Mouse (Mus musculus) neural tube, embryonic 14.5 days (tissue): Measurements from ENCODE around the gene Snrpa1. TPM values are rescaled to one million over a fixed set of nuclear protein-coding genes. Genes with fewer than 3 reads are reported as not detected.

ENCODE experiments used
- ATAC-seq: fragments of 200-750 bp; cut with Nextera tagmentation; 2 replicates; pipeline ENCODE4 v1.8.0; 2017; ENCODE audit warnings: low read depth, mild to moderate bottlenecking, moderate TSS enrichment, moderate library complexity
- H3K27ac ChIP-seq: fragments of 300-500 bp; sonication (generic); 2 replicates; pipeline ENCODE4 v1.5.1; 2014; ENCODE audit warnings: low read depth, mild to moderate bottlenecking, control low read depth, low read length, moderate library complexity, mixed read lengths
- H3K27me3 ChIP-seq: fragments of 300-500 bp; sonication (generic); 2 replicates; pipeline ENCODE4 v1.6.1; 2014; ENCODE audit warnings: low read length; ENCODE audit not compliant: control insufficient read depth, insufficient read depth
- H3K36me3 ChIP-seq: fragments of 300-500 bp; sonication (generic); 2 replicates; pipeline ENCODE4 v1.6.1; 2014; ENCODE audit warnings: low read length, mixed read lengths; ENCODE audit not compliant: control insufficient read depth, insufficient read depth
- H3K4me1 ChIP-seq: fragments of 300-500 bp; sonication (generic); 2 replicates; pipeline ENCODE4 v1.6.1; 2014; ENCODE audit warnings: low read length; ENCODE audit not compliant: control insufficient read depth, insufficient read depth
- H3K4me2 ChIP-seq: fragments of 300-500 bp; sonication (generic); 2 replicates; pipeline ENCODE4 v1.6.1; 2014; ENCODE audit warnings: mild to moderate bottlenecking, low read depth, low read length, control low read depth
- H3K4me3 ChIP-seq: fragments of 300-500 bp; sonication (generic); 2 replicates; pipeline ENCODE4 v1.5.1; 2014; ENCODE audit warnings: low read depth, low read length, control low read depth, mixed read lengths
- H3K9ac ChIP-seq: fragments of 300-500 bp; sonication (generic); replicated peaks from 2 replicates; pipeline ENCODE4 v1.6.1; 2014; ENCODE audit warnings: low read depth, mild to moderate bottlenecking, control low read depth, low read length, mixed read lengths
- H3K9me3 ChIP-seq: fragments of 300-500 bp; sonication (generic); 2 replicates; pipeline ENCODE4 v1.6.1; 2016; ENCODE audit warnings: low read length; ENCODE audit not compliant: control insufficient read depth
- WGBS: fragments of 180-500 bp; shearing (Covaris S2); extraction: QIAGEN DNeasy Blood & Tissue Kit; methylation state at CpG from one replicate; pipeline ENCODE4 v1.1.7; 2014; 5-methylcytosine and 5-hydroxymethylcytosine counted together
- polyA plus RNA-seq: library from polyadenylated mRNA; unstranded; fragments of >200 nt; fragmentation: Nextera tagmentation; extraction: Ambion mirVana; gene quantifications from 2 replicates; pipeline ENCODE4 v1.2.1, GENCODE M21; 2014

The Snrpa1 gene
- polyA plus RNA-seq, 1 experiment from 2014 or later, result 114 TPM

DNA sequence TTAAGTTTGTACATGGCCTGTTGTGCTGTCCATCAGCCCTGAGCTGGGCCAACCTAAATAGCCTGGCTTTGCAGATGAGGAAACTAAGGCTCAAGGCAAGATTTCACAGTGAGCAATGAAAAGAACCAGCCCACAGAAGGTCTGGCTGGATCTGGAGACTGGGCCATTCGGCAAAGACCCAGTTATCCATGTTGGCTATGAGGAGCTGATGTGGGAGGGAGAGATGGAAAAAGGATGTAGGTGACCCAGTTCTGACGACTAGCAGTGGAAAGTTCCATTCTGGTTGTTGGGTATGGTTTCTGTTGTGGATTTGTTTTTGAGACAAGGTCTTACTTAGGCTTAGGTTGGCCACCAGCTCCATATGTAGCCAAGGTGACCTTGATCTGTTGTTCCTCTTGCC, 29.3 kb downstream of the Snrpa1 start:
- ATAC-seq, result no peak
- Histone ChIP-seq H3K4me3 (no peak overlapping the region), H3K36me3 (peaks cover 59% of the 10 kb centered on the region), H3K9ac (no peak overlapping the region), H3K4me2 (no peak overlapping the region), H3K9me3 (no peaks in the 10 kb centered on the region), H3K4me1 (no peaks in the 10 kb centered on the region), H3K27me3 (no peaks in the 10 kb centered on the region), H3K27ac (no peak overlapping the region)
- WGBS, result 97% methylated on average over 2 of the region's 2 CpGs

DNA sequence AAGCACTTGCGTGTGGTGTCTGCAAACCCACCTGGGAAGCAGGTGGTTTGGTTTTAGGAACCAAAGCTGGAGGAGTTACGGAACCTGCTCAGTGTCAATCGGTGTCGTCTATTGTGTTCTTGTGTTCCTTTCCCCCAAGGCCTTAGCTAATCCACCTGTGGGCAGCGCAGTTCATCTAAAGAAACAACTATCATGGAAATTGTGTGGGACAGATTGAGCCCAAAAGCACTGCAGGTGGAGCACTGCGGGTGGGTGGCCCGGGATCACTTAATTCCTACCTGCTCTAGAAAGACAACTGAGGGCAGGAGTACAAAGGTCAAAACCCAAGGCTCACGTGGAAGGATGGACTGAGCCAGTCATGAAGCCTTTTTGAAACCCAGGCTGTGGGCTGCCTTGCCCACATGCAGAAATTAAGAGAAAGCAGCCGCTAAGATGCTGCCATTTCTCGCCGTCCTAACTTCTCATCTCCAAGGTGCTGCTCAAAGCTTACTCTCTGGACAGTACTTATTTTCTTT, 31.9 kb downstream of the Snrpa1 start:
- no peak overlapping the region for H3K27ac ChIP-seq
- no peak overlapping the region for H3K4me3 ChIP-seq
- H3K36me3 ChIP-seq, result peaks cover 40% of the 10 kb centered on the region
- WGBS, result 90% methylated on average over 11 of the region's 11 CpGs
- H3K4me2 ChIP-seq, result no peak overlapping the region
- H3K9ac ChIP-seq, result no peak overlapping the region
- no peaks in the 10 kb centered on the region for H3K9me3 ChIP-seq
- ATAC-seq, result no peak
- H3K27me3 ChIP-seq, result no peaks in the 10 kb centered on the region
- H3K4me1 ChIP-seq, result no peaks in the 10 kb centered on the region

DNA sequence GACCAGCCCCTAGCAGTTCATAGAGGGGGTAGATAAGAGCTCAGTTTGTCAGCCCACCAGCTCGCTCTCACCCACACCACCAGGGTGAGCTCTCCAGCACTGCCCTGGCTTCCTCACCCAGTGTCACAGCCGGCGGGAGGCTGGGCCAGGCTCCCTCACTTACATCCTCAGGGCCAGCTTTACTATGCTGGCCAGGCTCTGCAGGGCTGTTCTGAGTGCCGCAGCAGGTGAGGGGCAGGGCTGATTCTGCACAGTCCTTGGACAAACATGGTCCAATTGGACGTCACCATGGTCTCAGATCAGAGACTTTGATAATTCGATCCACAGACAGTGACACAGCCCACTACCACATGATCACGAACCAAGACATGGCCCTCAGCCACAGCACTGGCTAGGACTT, 32.8 kb downstream of the Snrpa1 start:
- H3K4me2 ChIP-seq, result no peak overlapping the region
- no peak overlapping the region for H3K9ac ChIP-seq
- peaks cover 35% of the 10 kb centered on the region for H3K36me3 ChIP-seq
- ATAC-seq, result no peak
- no peak overlapping the region for H3K4me3 ChIP-seq
- H3K27me3 ChIP-seq, result no peaks in the 10 kb centered on the region
- H3K27ac ChIP-seq, result no peak overlapping the region
- 84% methylated on average over 7 of the region's 7 CpGs for WGBS
- H3K9me3 ChIP-seq, result no peaks in the 10 kb centered on the region
- H3K4me1 ChIP-seq, result no peaks in the 10 kb centered on the region

DNA sequence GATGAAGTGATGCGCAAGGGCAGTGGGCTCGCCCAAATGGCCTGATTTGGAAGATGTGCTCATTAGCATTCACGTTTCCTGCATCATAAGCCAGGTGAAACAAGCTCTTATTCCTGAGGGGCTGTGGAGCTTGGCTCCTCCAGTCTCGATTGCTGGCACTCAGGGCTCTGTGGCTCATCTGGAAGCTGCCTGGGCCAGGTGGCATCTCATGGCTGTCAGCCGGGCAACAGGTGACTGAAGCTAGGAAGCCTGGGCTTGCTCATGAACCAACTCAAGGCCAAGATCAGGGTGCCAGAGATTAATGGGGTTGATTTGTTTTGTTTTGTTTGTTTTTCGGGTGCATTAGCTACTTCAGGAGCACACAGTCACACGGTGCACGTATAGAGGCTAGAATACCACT, 33.9 kb downstream of the Snrpa1 start:
- Histone ChIP-seq H3K36me3 (peaks cover 25% of the 10 kb centered on the region), H3K4me1 (no peaks in the 10 kb centered on the region), H3K27me3 (no peaks in the 10 kb centered on the region), H3K4me3 (no peak overlapping the region), H3K9ac (no peak overlapping the region), H3K4me2 (no peak overlapping the region), H3K27ac (no peak overlapping the region), H3K9me3 (no peaks in the 10 kb centered on the region)
- WGBS, result 90% methylated on average over 8 of the region's 8 CpGs
- ATAC-seq, result no peak

DNA sequence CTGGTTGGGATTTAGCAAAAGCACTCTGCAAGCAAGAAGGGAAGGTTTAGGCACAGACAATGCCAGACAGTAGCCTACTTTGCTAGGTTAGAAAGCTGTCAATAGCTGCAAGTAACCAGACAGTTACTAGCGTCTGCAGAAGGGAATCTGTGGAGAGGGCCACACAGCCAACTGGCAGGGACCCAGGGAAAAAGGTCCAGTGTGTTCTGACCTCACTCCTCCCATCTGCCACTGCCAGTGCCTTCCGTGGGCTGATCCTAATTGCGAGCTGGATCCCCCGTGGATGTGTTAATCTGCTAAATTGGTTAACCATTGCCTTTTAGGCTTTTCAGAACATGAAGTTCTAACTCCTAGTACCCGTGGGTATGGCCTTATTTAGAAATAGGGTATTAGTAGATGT, 35.3 kb downstream of the Snrpa1 start:
- H3K4me1 ChIP-seq, result no peaks in the 10 kb centered on the region
- H3K4me3 ChIP-seq, result no peak overlapping the region
- no peaks in the 10 kb centered on the region for H3K27me3 ChIP-seq
- no peak overlapping the region for H3K27ac ChIP-seq
- ATAC-seq, result no peak
- no peak overlapping the region for H3K4me2 ChIP-seq
- H3K36me3 ChIP-seq, result peaks cover 21% of the 10 kb centered on the region
- H3K9ac ChIP-seq, result no peak overlapping the region
- H3K9me3 ChIP-seq, result no peaks in the 10 kb centered on the region
- WGBS, result 83% methylated on average over 5 of the region's 5 CpGs

DNA sequence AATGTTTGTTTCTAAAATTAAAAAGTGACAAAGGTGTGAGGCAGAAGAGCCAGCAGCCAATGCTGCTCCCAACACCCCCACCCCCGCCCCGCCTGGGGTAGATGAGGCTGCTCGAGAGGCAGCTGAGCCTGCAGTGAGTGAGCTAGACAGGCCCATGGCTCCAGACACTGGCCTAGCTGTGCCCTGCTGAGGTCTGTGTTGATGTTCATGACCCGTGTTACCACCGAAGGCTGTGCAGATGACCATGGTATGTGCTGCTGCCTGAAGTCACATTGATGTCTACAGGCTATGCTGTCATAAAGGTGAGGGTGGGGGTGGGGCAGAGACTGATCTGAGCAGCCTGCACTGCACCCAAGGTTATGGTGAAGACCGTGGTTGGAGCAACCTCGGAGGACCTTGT, 40.0 kb downstream of the Snrpa1 start:
- 92% methylated on average over 7 of the region's 7 CpGs for WGBS

DNA sequence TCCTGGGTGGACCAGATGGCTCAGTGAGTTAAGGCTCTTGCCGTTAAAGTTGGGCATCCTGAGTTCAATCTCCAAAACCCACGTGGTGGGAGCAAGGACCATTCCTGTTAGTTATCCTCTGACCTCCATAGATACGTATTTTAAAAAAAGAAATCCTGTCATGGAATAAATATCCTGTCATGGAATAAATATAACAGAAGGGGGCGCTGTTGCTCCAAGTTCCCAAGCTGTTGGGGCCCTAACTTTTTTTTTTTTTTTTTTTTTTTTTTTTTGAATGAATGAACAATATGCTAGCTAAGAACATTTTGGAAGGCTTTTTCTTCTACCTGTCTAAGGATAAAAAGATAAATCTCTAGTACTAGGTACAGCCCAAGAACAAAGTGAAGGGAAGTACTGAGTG, 43.1 kb downstream of the Snrpa1 start:
- WGBS, result 9% methylated on average over 4 of the region's 4 CpGs
- Histone ChIP-seq H3K36me3 (no peaks in the 10 kb centered on the region), H3K27ac (no peak overlapping the region), H3K4me3 (no peak overlapping the region), H3K9me3 (no peaks in the 10 kb centered on the region), H3K4me2 (no peak overlapping the region), H3K4me1 (no peaks in the 10 kb centered on the region), H3K9ac (no peak overlapping the region), H3K27me3 (no peaks in the 10 kb centered on the region)
- no peak for ATAC-seq

More for the DNA sequence above, 40.0 kb downstream of the Snrpa1 start:
- no peak overlapping the region for H3K4me3 ChIP-seq
- no peak for ATAC-seq
- H3K4me1 ChIP-seq, result no peaks in the 10 kb centered on the region
- no peak overlapping the region for H3K27ac ChIP-seq
- H3K4me2 ChIP-seq, result no peak overlapping the region
- H3K27me3 ChIP-seq, result no peaks in the 10 kb centered on the region
- H3K9me3 ChIP-seq, result no peaks in the 10 kb centered on the region
- no peaks in the 10 kb centered on the region for H3K36me3 ChIP-seq
- no peak overlapping the region for H3K9ac ChIP-seq

DNA sequence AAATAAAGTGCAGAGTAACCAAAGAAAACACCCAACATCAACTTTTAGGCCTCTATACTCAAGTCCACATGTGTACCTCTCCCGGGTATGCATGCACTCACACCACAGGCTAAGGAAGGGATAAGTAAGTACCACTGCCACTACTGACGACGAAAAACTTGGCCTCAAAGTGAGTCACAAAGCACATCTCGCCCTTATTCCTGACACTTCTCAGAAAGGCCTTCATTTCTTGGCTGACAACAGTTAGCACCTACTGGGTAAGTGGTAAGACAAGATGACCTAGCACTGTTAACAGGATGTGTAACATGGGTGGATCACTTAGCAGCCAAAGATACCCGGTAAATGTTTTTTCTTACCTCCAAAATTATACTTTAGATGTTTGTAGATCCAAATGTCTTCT, 45.7 kb downstream of the Snrpa1 start:
- WGBS, result 94% methylated on average over 5 of the region's 5 CpGs
- Histone ChIP-seq H3K9ac (no peak overlapping the region), H3K4me2 (no peak overlapping the region), H3K36me3 (no peaks in the 10 kb centered on the region), H3K4me1 (no peaks in the 10 kb centered on the region), H3K9me3 (no peaks in the 10 kb centered on the region), H3K27me3 (no peaks in the 10 kb centered on the region), H3K27ac (no peak overlapping the region), H3K4me3 (no peak overlapping the region)
- no peak for ATAC-seq

DNA sequence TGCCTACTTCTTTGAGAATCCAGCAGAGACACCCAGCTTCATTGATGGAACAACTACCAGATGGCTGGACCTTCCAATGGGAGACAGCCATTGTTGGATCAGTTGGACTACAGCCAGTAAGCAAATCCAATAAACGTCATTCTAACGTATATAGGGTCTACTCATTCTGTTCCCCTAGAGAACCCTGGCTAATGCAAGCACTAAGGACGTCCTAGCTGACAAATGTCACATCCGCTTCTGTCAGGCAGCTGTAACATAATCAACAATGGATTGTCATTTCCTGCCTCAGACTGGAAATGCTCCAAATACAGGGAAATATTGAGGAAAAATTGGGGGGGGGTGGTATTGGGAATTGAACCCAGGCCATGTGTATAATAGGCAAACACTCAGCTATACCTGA, 47.0 kb downstream of the Snrpa1 start:
- WGBS, result 48% methylated on average over 4 of the region's 4 CpGs
- no peak for ATAC-seq
- Histone ChIP-seq H3K4me2 (no peak overlapping the region), H3K4me3 (no peak overlapping the region), H3K27me3 (no peaks in the 10 kb centered on the region), H3K27ac (no peak overlapping the region), H3K36me3 (no peaks in the 10 kb centered on the region), H3K9me3 (no peaks in the 10 kb centered on the region), H3K4me1 (peaks cover under 1% of the 10 kb centered on the region; the same call in 1 of the 2 replicates), H3K9ac (no peak overlapping the region)
